Mouse (Mus musculus) heart, embryonic 11.5 days (tissue): Measurements from ENCODE around the gene Rbms1. TPM values are rescaled to one million over a fixed set of nuclear protein-coding genes. Genes with fewer than 3 reads are reported as not detected.

Experiments
- ATAC-seq: fragments of 200-750 bp; cut with Nextera tagmentation; replicated peaks from 2 replicates; pipeline ENCODE4 v1.8.0; 2017; ENCODE audit warnings: moderate library complexity; ENCODE audit not compliant: insufficient number of reproducible peaks, low FRiP score, low TSS enrichment
- H3K27ac ChIP-seq: fragments of 300-500 bp; sonication (generic); 2 replicates; pipeline ENCODE4 v1.5.1; 2014; ENCODE audit warnings: mild to moderate bottlenecking, low read depth, low read length
- H3K27me3 ChIP-seq: fragments of 300-500 bp; sonication (generic); 2 replicates; pipeline ENCODE4 v1.6.1; 2014; ENCODE audit warnings: mild to moderate bottlenecking, low read length, mixed read lengths; ENCODE audit not compliant: control insufficient read depth, insufficient read depth
- H3K36me3 ChIP-seq: fragments of 300-500 bp; sonication (generic); 2 replicates; pipeline ENCODE4 v1.6.1; 2014; ENCODE audit warnings: mild to moderate bottlenecking, low read length, moderate library complexity, mixed read lengths; ENCODE audit not compliant: control insufficient read depth, insufficient read depth
- H3K4me1 ChIP-seq: fragments of 300-500 bp; sonication (generic); 2 replicates; pipeline ENCODE4 v1.6.1; 2014; ENCODE audit warnings: low read length; ENCODE audit not compliant: control insufficient read depth, insufficient read depth
- H3K4me2 ChIP-seq: fragments of 300-500 bp; sonication (generic); 2 replicates; pipeline ENCODE4 v1.6.1; 2014; ENCODE audit warnings: mild to moderate bottlenecking, moderate library complexity
- H3K4me3 ChIP-seq: fragments of 300-500 bp; sonication (generic); 2 replicates; pipeline ENCODE4 v1.5.1; 2014; ENCODE audit warnings: low read depth, low read length
- H3K9ac ChIP-seq: fragments of 300-500 bp; sonication (generic); 2 replicates; pipeline ENCODE4 v1.6.1; 2014; ENCODE audit warnings: mild to moderate bottlenecking, low read depth, low read length, moderate library complexity
- H3K9me3 ChIP-seq: fragments of 300-500 bp; sonication (generic); replicated peaks from 2 replicates; pipeline ENCODE4 v1.6.1; 2016; ENCODE audit warnings: low read length; ENCODE audit not compliant: control insufficient read depth
- WGBS: fragments of 180-500 bp; shearing (Covaris S2); extraction: QIAGEN DNeasy Blood & Tissue Kit; methylation state at CpG from one replicate; pipeline ENCODE4 v1.1.7; 2014; ENCODE audit not compliant: insufficient replicate concordance; 5-methylcytosine and 5-hydroxymethylcytosine counted together
- polyA plus RNA-seq: library from polyadenylated mRNA; unstranded; fragments of >200 nt; fragmentation: Nextera tagmentation; extraction: Ambion mirVana; gene quantifications from 2 replicates; pipeline ENCODE4 v1.2.1, GENCODE M21; 2014

The Rbms1 gene
- 101 and 121 TPM in 2 replicates for polyA plus RNA-seq

- Histone ChIP-seq H3K27me3 (no peaks in the 10 kb centered on the region), H3K27ac (peak within 1 kb of the TSS; percentile 98), H3K9ac (peak within 1 kb of the TSS; percentile 95), H3K4me1 (peaks cover 8% of the 10 kb centered on the region), H3K9me3 (no peaks in the 10 kb centered on the region), H3K4me3 (peak within 1 kb of the TSS; percentile 84), H3K4me2 (peak within 1 kb of the TSS; percentile 79), H3K36me3 (no peaks in the 10 kb centered on the region)
- peak; percentile 78 for ATAC-seq
- under 1% methylated on average over 51 of the region's 51 CpGs for WGBS
These were observed at the start of gene Rbms1 for GRCm38 (mm10) chr2:60962671-60963421. TSS of gene Rbms1 (minus strand) at chr2:60963192.

DNA sequence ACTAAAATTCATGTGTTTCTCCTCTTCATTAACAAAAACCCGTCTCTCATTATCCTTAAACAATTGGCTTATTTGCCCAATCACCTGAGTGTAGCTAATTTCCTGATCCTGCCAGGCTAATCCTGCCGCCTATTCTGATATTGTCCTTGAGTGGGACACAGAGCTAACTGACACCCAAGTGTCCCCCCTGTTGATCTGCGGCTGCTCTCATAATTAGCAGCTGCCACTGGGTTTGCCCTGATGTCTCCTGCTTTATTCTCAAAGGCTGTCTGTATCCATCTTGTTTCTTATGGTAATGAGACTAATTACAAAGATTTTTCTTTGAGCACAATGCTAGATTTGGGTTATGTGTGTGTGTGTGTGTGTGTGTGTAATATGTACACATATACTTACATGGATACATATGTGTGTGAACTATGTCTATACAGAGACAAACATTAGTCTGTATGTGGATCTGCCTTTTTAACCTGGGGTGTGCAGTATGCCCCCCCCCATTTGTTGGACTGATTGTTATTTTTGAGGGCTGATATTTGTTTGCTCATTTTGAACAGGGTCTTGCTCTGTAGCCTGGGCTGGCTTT, 49.3 kb upstream of the Rbms1 start:
- Histone ChIP-seq H3K27ac (no peak overlapping the region), H3K9me3 (no peaks in the 10 kb centered on the region), H3K36me3 (no peaks in the 10 kb centered on the region), H3K9ac (no peak overlapping the region), H3K4me3 (no peak overlapping the region), H3K4me2 (no peak overlapping the region), H3K4me1 (no peaks in the 10 kb centered on the region), H3K27me3 (no peaks in the 10 kb centered on the region)
- 65% methylated on average over 3 of the region's 3 CpGs for WGBS
- ATAC-seq, result no peak

DNA sequence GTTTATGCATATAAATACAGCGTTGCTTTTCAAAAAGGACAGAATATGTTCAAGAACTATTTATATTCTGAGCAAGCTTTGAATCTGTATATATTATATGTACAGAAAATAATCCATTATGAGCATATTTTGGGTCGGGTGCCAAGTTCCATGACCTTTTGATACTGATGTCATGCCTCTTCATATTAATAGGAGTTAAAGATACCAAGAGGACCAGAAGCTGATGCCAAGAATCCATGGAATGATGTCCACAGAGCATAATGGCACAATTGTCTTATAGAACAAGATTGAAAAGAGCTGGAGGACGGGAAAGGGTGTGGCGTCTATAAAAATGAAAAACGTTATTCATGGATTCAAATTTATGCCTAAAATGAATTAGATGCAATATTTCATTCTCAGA, 23.3 kb upstream of the Rbms1 start:
- no peak overlapping the region for H3K9ac ChIP-seq
- H3K9me3 ChIP-seq, result no peaks in the 10 kb centered on the region
- no peak for ATAC-seq
- H3K4me1 ChIP-seq, result no peaks in the 10 kb centered on the region
- H3K4me3 ChIP-seq, result no peak overlapping the region
- H3K4me2 ChIP-seq, result no peak overlapping the region
- 72% methylated on average over 5 of the region's 5 CpGs for WGBS
- H3K36me3 ChIP-seq, result no peaks in the 10 kb centered on the region
- no peaks in the 10 kb centered on the region for H3K27me3 ChIP-seq
- H3K27ac ChIP-seq, result no peak overlapping the region

GRCm38 (mm10) chr2:60978538-60979313, 15.7 kb upstream of the Rbms1 start:
- Histone ChIP-seq H3K4me3 (no peak overlapping the region), H3K9me3 (no peaks in the 10 kb centered on the region), H3K9ac (no peak overlapping the region), H3K36me3 (no peaks in the 10 kb centered on the region), H3K27me3 (no peaks in the 10 kb centered on the region), H3K4me2 (0 out of 2 replicates have a peak overlapping the region, but pooled peaks have one; percentile 15), H3K27ac (peak overlapping the region; percentile 89), H3K4me1 (peaks cover 16% of the 10 kb centered on the region)
- 7% methylated on average over 4 of the region's 4 CpGs for WGBS
- ATAC-seq, result peak; percentile 93

DNA sequence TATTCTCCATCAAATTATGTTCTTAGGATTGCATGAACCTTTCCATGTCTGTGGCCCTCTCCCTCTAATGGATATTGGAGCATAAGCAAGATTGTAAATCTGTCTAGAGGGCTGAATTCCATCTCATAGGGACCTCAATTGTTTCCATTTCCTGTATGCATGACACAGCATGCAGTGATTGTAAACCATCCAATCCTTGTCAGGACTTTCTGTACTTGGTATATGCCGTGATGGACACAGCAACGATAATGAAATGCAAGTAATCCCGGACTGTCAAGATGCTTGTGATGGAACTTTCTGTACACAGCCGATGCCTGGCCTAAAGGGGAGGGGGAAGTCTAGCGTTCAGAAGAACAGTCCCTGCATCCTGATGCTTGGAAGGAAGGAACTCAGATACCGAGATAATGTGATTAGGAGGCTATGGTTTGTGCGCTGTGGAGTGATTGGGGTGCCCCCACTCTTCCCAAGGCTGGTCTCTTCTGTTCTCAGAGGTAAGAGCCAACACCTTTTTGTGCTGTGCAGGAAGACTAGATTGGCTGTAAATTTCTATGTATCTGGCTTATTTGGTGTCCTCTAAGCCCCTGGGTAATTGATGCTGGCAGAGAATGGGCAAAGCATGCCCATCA, 9.3 kb upstream of the Rbms1 start:
- Histone ChIP-seq H3K4me3 (no peak overlapping the region), H3K9ac (no peak overlapping the region), H3K36me3 (no peaks in the 10 kb centered on the region), H3K4me2 (no peak overlapping the region), H3K9me3 (no peaks in the 10 kb centered on the region), H3K4me1 (no peaks in the 10 kb centered on the region; the same call in 1 of the 2 replicates), H3K27ac (no peak overlapping the region), H3K27me3 (no peaks in the 10 kb centered on the region)
- WGBS, result 57% methylated on average over 7 of the region's 7 CpGs
- ATAC-seq, result no peak

- Histone ChIP-seq H3K9me3 (no peaks in the 10 kb centered on the region), H3K4me2 (peak overlapping the region; percentile 79), H3K27me3 (no peaks in the 10 kb centered on the region), H3K36me3 (no peaks in the 10 kb centered on the region), H3K27ac (peak overlapping the region; percentile 98), H3K4me1 (peaks cover 8% of the 10 kb centered on the region), H3K4me3 (peak overlapping the region; percentile 84), H3K9ac (peak overlapping the region; percentile 95)
- WGBS, result 9% methylated on average over 5 of the region's 5 CpGs
- ATAC-seq, result no peak
These were observed 624 bp upstream of the Rbms1 start for GRCm38 (mm10) chr2:60963616-60964015.

DNA sequence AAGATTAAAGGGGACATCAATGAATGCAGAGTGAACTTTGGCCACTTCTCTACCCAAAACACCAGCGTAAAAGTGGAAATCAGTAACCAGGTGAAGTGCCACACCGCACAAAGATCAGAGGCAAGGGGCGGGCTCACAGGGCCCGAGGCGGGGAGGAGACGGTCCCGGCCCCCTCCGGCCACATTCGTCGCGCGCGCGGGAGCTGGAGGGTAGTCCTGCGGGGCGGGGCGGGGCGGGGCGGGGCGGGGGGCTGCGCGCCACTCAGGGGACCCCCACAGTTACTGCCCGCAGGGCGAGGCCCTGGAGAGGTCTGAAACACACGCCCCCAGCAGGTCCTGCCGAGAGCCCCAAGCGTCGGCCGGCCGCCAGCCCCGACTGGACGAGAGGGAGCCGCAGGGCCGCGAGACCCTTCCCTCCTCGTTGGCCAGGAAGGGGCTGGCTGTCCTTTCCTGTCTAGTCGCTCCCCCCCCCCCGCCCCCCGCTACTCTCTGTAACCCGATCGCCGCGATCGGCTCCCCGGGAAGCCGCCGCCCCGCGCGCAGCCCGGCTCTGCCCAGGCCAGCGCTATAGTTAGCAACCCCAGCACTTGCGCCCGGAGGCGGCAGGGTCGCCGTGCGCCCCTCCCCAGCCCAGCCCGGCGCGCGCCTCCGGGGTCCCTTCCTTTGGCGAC, 856 bp downstream of the Rbms1 start:
- Histone ChIP-seq H3K4me2 (peak overlapping the region; percentile 79), H3K27me3 (no peaks in the 10 kb centered on the region), H3K9me3 (no peaks in the 10 kb centered on the region), H3K9ac (peak overlapping the region; percentile 95), H3K4me3 (peak overlapping the region; percentile 84), H3K4me1 (peaks cover 8% of the 10 kb centered on the region), H3K27ac (peak overlapping the region; percentile 98), H3K36me3 (no peaks in the 10 kb centered on the region)
- peak; percentile 83 for ATAC-seq
- WGBS, result 0% methylated on average over 41 of the region's 64 CpGs

DNA sequence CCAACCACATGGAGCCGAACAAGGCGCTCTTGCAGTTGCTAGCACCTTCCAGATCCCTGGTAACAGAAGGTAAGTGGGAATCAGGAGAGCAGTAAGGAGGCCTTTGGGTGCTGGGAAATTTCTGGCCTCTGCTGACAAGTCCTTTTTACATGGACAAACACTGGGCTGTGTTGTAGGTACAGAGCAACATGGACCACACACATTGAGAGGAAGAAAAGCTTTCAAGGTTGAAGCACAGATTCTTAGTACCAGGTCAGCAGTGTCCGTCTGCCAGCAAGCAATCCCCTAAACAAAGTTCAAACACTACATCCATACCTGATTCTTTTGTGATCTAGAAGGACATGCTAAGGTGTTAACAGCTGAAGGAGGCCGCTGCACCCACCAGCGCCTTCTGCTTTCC, 1.7 kb downstream of the Rbms1 start:
- Histone ChIP-seq H3K4me3 (peak overlapping the region; percentile 84), H3K4me1 (peaks cover 8% of the 10 kb centered on the region), H3K27me3 (no peaks in the 10 kb centered on the region), H3K9me3 (no peaks in the 10 kb centered on the region), H3K27ac (peak overlapping the region; percentile 98; the same call in 1 of the 2 replicates), H3K36me3 (no peaks in the 10 kb centered on the region), H3K4me2 (peak overlapping the region; percentile 79), H3K9ac (peak overlapping the region; percentile 95)
- no peak for ATAC-seq
- WGBS, result 28% methylated on average over 5 of the region's 5 CpGs
